Mouse (Mus musculus) limb, embryonic 14.5 days (tissue): ENCODE results near the gene Arid3b. TPM values are rescaled to one million over a fixed set of nuclear protein-coding genes. Genes with fewer than 3 reads are reported as not detected.

Experiments used
- ATAC-seq: fragments of 200-750 bp; cut with Nextera tagmentation; 2 replicates; pipeline ENCODE4 v1.8.0; 2017; ENCODE audit warnings: low read depth, moderate number of reproducible peaks, moderate TSS enrichment; ENCODE audit not compliant: low FRiP score
- DNase-seq: peaks from one replicate; pipeline ENCODE4 v3.0.0-alpha.2; 2015; ENCODE audit warnings: low spot score
- H3K27ac ChIP-seq: fragments of 300-500 bp; sonication (generic); replicated peaks from 2 replicates; pipeline ENCODE4 v1.5.1; 2014; ENCODE audit warnings: low read depth, mild to moderate bottlenecking, low read length, moderate library complexity, mixed read lengths
- H3K27me3 ChIP-seq: fragments of 300-500 bp; sonication (generic); 2 replicates; pipeline ENCODE4 v1.6.1; 2014; ENCODE audit warnings: low read length, mixed read lengths; ENCODE audit not compliant: control insufficient read depth, insufficient read depth
- H3K36me3 ChIP-seq: fragments of 300-500 bp; sonication (generic); 2 replicates; pipeline ENCODE4 v1.6.1; 2014; ENCODE audit warnings: mild to moderate bottlenecking, low read length, moderate library complexity, mixed read lengths; ENCODE audit not compliant: control insufficient read depth, insufficient read depth
- H3K4me1 ChIP-seq: fragments of 300-500 bp; sonication (generic); 2 replicates; pipeline ENCODE4 v1.6.1; 2014; ENCODE audit warnings: antibody characterized with exemption, low read length, mixed read lengths; ENCODE audit not compliant: control insufficient read depth, insufficient read depth
- H3K4me2 ChIP-seq: fragments of 300-500 bp; sonication (generic); replicated peaks from 2 replicates; pipeline ENCODE4 v1.6.1; 2014; ENCODE audit warnings: low read depth, mild to moderate bottlenecking, low read length, moderate library complexity; ENCODE audit not compliant: severe bottlenecking
- H3K4me3 ChIP-seq: fragments of 300-500 bp; sonication (generic); replicated peaks from 2 replicates; pipeline ENCODE4 v1.5.1; 2014; ENCODE audit warnings: low read length
- H3K9ac ChIP-seq: fragments of 300-500 bp; sonication (generic); 2 replicates; pipeline ENCODE4 v1.6.1; 2014; ENCODE audit warnings: mild to moderate bottlenecking, low read depth, low read length, moderate library complexity; ENCODE audit not compliant: severe bottlenecking
- H3K9me3 ChIP-seq: fragments of 300-500 bp; sonication (generic); 2 replicates; pipeline ENCODE4 v1.6.1; 2016; ENCODE audit warnings: low read length; ENCODE audit not compliant: control insufficient read depth
- POLR2A ChIP-seq: fragments of 200-500 bp; IDR thresholded peaks from 2 replicates; pipeline ENCODE4 v1.8.0; 2012; ENCODE audit warnings: inconsistent platforms, mild to moderate bottlenecking, moderate library complexity, borderline replicate concordance; ENCODE audit not compliant: insufficient read depth, insufficient read length; ENCODE audit errors: extremely low read depth
- WGBS: fragments of 180-500 bp; shearing (Covaris S2); extraction: QIAGEN DNeasy Blood & Tissue Kit; methylation state at CpG from one replicate; pipeline ENCODE4 v1.1.7; 2014; 5-methylcytosine and 5-hydroxymethylcytosine counted together
- polyA plus RNA-seq, 2 experiments: library from polyadenylated mRNA; depleted of rRNA in 1 of 2; stranded (reverse) in 1 of 2; unstranded in 1 of 2; fragments of >200 nt; fragmentation: Nextera tagmentation in 1 of 2; extraction: Ambion mirVana in 1 of 2; gene quantifications; 2 replicates each; pipeline versions ENCODE4 v1.2.1 to v1.2.3; 2012 to 2014

Gene Arid3b
- polyA plus RNA-seq, 2 experiments, result 2.9 to 6.6 TPM

- TF ChIP-seq POLR2A, result no peak
- H3K27me3 ChIP-seq, result no peaks in the 10 kb centered on the region
Measured at GRCm38 (mm10) chr9:57764147-57764973, 72.2 kb downstream of the Arid3b start.

GRCm38 (mm10) chr9:57762563-57762991 lies 74.0 kb downstream of the Arid3b start:
- Histone ChIP-seq H3K4me2 (0 out of 2 replicates have a peak overlapping the region, but pooled peaks have one; percentile 7), H3K36me3 (peaks cover 44% of the 10 kb centered on the region), H3K27ac (peak overlapping the region; percentile 5; the same call in 1 of the 2 replicates), H3K9me3 (no peaks in the 10 kb centered on the region), H3K27me3 (no peaks in the 10 kb centered on the region), H3K4me1 (peaks cover 32% of the 10 kb centered on the region), H3K9ac (0 out of 2 replicates have a peak overlapping the region, but pooled peaks have one; percentile 25), H3K4me3 (no peak overlapping the region)
- WGBS, result 55% methylated on average over 6 of the region's 6 CpGs
- ATAC-seq (no peak), DNase-seq (peak; percentile 35)
- TF ChIP-seq POLR2A, result no peak

More at GRCm38 (mm10) chr9:57764147-57764973, 72.2 kb downstream of the Arid3b start:
- DNase-seq (peak; percentile 71), ATAC-seq (peak; percentile 63)
- no peaks in the 10 kb centered on the region for H3K9me3 ChIP-seq
- peak overlapping the region; percentile 97 for H3K9ac ChIP-seq
- under 1% methylated on average over 52 of the region's 57 CpGs for WGBS
- peak overlapping the region; percentile 95 for H3K4me2 ChIP-seq
- peak overlapping the region; percentile 97 for H3K27ac ChIP-seq
- peaks cover 27% of the 10 kb centered on the region for H3K36me3 ChIP-seq
- peak overlapping the region; percentile 94 for H3K4me3 ChIP-seq
- peaks cover 32% of the 10 kb centered on the region for H3K4me1 ChIP-seq

- ATAC-seq (no peak), DNase-seq (peak; percentile 43)
- Histone ChIP-seq H3K36me3 (peaks cover 52% of the 10 kb centered on the region), H3K4me3 (no peak overlapping the region), H3K9ac (no peak overlapping the region), H3K4me1 (peaks cover 32% of the 10 kb centered on the region), H3K4me2 (0 out of 2 replicates have a peak overlapping the region, but pooled peaks have one; percentile 7), H3K9me3 (no peaks in the 10 kb centered on the region), H3K27me3 (no peaks in the 10 kb centered on the region), H3K27ac (0 out of 2 replicates have a peak overlapping the region, but pooled peaks have one; percentile 5)
- TF ChIP-seq POLR2A, result no peak
- WGBS, result 91% methylated on average over 13 of the region's 13 CpGs
Measured at GRCm38 (mm10) chr9:57761563-57762551, 74.7 kb downstream of the Arid3b start.

GRCm38 (mm10) chr9:57760416-57761146 lies 76.0 kb downstream of the Arid3b start:
- ATAC-seq (no peak), DNase-seq (no peak)
- no peaks in the 10 kb centered on the region for H3K9me3 ChIP-seq
- H3K4me3 ChIP-seq, result no peak overlapping the region
- H3K9ac ChIP-seq, result no peak overlapping the region
- 97% methylated on average over 24 of the region's 24 CpGs for WGBS
- H3K36me3 ChIP-seq, result peaks cover 61% of the 10 kb centered on the region
- H3K4me1 ChIP-seq, result peaks cover 25% of the 10 kb centered on the region
- H3K27me3 ChIP-seq, result no peaks in the 10 kb centered on the region
- TF ChIP-seq POLR2A, result no peak
- H3K27ac ChIP-seq, result no peak overlapping the region
- H3K4me2 ChIP-seq, result no peak overlapping the region
